Mouse (Mus musculus) cerebellum, adult 2 months (tissue): ENCODE results near the gene S100a14. TPM values are rescaled to one million over a fixed set of nuclear protein-coding genes. Genes with fewer than 3 reads are reported as not detected.

ENCODE experiments used
- DNase-seq, 2 experiments: peaks; one replicate each; pipeline ENCODE4 v3.0.0; 2021
- H3K27ac ChIP-seq: fragments of 200-500 bp; 2 replicates; pipeline ENCODE4 v1.5.1; 2012; ENCODE audit warnings: low read length, control low read depth, inconsistent platforms; ENCODE audit not compliant: insufficient read depth
- H3K27me3 ChIP-seq: fragments of 200-500 bp; 2 replicates; pipeline ENCODE4 v1.6.1; 2012; ENCODE audit warnings: inconsistent platforms, mild to moderate bottlenecking, low read length, moderate library complexity; ENCODE audit not compliant: control insufficient read depth, insufficient read depth
- H3K4me1 ChIP-seq: fragments of 200-500 bp; 2 replicates; pipeline ENCODE4 v1.6.1; 2011; ENCODE audit warnings: low read length; ENCODE audit not compliant: control insufficient read depth, insufficient read depth
- H3K4me3 ChIP-seq: fragments of 200-500 bp; replicated peaks from 2 replicates; pipeline ENCODE3; 2011; ENCODE audit warnings: mild to moderate bottlenecking, low read depth, low read length, control low read depth; ENCODE audit not compliant: insufficient read depth
- CTCF ChIP-seq: fragments of 200-500 bp; IDR thresholded peaks from 2 replicates; pipeline ENCODE4 v1.5.1; 2011; ENCODE audit warnings: low read depth, mild to moderate bottlenecking, control low read depth, low read length, moderate library complexity, borderline replicate concordance; ENCODE audit not compliant: insufficient read depth
- POLR2A ChIP-seq: fragments of 200-500 bp; IDR thresholded peaks from 2 replicates; pipeline ENCODE4 v1.6.1; 2011; ENCODE audit warnings: low read length, control low read depth, borderline replicate concordance; ENCODE audit not compliant: insufficient read depth
- WGBS: fragments of 180-500 bp; shearing (Covaris S2); methylation state at CpG from one replicate; pipeline ENCODE4 v1.1.7; 2018; 5-methylcytosine and 5-hydroxymethylcytosine counted together
- polyA plus RNA-seq: library from polyadenylated mRNA; depleted of rRNA; stranded (reverse); fragments of >200 nt; gene quantifications from 2 replicates; pipeline ENCODE4 v1.2.3, GENCODE M21; 2012; rRNA removed

S100a14 gene
- polyA plus RNA-seq, 1 experiment = not detected

DNA sequence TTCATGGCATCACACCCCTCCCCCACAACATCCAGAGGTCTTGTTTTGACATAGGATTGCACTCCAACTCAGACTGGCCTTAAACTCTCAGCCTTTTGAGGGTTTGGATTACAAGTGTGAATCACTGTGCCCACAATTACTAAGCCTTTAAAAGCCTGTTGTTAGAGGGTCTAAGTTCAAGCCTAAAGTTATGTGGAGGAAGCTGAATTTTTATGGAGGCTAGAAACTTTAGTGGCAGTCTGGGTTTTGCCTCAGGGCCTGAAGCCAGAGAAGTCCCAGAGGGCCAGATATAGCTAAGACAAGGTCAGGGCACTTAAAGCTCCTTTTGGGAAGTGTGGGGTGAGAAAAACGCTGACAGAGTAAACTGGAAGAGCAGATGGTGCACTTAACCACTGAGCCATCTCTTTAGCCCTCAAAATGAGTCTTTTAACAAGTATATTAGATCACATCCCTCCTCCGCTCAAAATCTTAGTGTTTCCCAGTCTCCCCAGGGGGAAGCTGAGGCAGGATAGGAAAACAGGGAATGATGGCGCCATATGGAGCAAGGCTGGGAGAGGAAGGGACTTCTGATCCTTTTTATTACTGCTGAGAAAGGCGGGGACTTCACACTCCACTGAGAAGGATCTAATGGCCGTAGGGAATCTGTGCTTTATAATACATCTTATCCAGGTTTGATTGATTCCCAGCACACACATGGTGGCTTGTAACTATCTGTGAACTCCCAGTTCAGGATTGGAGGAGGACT, 23.2 kb downstream of the S100a14 start:
- TF ChIP-seq POLR2A (no peak), CTCF (no peak)
- no peak overlapping the region for H3K4me3 ChIP-seq
- H3K27me3 ChIP-seq = no peaks in the 10 kb centered on the region
- DNase-seq = no peak
- H3K27ac ChIP-seq = no peak overlapping the region
- 58% methylated on average over 5 of the region's 5 CpGs for WGBS
- no peaks in the 10 kb centered on the region for H3K4me1 ChIP-seq

DNA sequence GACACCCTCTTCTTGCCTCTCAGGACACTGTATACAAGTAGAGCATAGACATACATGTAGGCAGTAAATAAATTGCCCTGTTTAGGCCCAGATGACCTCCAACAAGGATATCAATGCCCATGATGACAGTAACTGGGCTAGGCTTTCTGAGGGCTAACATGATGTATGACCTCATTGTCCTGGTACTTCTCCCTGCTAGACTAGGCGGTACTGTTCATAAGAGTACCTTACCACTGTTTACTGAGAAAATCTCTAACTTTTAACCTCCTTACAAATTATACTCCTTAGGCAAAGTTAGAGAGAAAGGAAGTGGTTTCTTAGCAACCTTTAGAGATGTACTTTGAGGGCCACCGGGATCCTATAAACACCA, 23.8 kb downstream of the S100a14 start:
- Histone ChIP-seq H3K27ac (no peak overlapping the region), H3K4me1 (no peaks in the 10 kb centered on the region), H3K27me3 (no peaks in the 10 kb centered on the region), H3K4me3 (no peak overlapping the region)
- TF ChIP-seq POLR2A = no peak
- no peak for TF ChIP-seq CTCF
- no peak for DNase-seq
- WGBS = 96% methylated on average over 2 of the region's 2 CpGs

DNA sequence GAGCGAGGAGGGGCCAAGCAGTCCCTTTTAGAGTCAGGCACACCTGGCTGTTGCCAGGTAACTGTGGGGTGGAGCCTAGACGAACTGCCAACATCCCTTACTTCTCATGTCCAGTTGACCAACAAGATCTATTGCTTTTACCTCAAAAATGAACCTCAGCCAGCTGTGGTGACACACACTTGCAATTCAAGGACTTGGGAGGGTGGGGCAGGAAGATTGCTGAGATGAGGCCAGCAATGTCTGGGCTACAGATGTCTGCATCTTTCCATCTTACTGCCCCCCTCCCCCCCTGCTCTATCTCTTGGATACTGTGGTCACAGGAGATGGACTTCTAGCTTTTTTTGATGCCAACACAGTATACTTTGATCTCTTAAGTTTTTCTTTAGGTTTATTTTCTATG, 25.6 kb downstream of the S100a14 start:
- H3K4me1 ChIP-seq = no peaks in the 10 kb centered on the region
- no peak for TF ChIP-seq CTCF
- TF ChIP-seq POLR2A = no peak
- H3K27me3 ChIP-seq = no peaks in the 10 kb centered on the region
- H3K4me3 ChIP-seq = no peak overlapping the region
- no peak for DNase-seq
- 68% methylated on average over 2 of the region's 2 CpGs for WGBS
- H3K27ac ChIP-seq = no peak overlapping the region

DNA sequence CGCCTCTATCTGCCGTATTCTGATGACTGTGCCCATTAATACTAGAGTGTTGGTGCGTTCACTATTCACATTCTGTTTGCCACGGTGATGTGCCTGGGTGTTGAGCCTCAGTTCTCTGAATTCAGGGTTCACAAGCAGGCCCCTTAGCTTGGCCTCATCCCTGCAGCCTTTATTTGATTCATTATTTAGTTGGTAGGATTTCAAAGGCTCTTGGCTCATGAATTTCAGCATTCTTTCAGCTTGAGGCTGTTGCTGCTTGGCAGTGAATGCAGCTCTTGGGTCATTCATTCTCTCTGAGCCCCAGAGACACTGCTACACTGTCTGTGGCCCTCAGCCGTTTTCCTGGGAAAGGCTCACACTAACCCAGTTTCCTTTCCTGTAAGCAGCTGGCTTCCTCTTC, 29.3 kb downstream of the S100a14 start:
- TF ChIP-seq CTCF = no peak
- no peak for TF ChIP-seq POLR2A
- H3K4me3 ChIP-seq = no peak overlapping the region
- 41% methylated on average over 5 of the region's 5 CpGs for WGBS
- no peaks in the 10 kb centered on the region for H3K4me1 ChIP-seq
- H3K27ac ChIP-seq = no peak overlapping the region
- peak in 1 of 2 experiments; percentile 41 for DNase-seq
- H3K27me3 ChIP-seq = no peaks in the 10 kb centered on the region

DNA sequence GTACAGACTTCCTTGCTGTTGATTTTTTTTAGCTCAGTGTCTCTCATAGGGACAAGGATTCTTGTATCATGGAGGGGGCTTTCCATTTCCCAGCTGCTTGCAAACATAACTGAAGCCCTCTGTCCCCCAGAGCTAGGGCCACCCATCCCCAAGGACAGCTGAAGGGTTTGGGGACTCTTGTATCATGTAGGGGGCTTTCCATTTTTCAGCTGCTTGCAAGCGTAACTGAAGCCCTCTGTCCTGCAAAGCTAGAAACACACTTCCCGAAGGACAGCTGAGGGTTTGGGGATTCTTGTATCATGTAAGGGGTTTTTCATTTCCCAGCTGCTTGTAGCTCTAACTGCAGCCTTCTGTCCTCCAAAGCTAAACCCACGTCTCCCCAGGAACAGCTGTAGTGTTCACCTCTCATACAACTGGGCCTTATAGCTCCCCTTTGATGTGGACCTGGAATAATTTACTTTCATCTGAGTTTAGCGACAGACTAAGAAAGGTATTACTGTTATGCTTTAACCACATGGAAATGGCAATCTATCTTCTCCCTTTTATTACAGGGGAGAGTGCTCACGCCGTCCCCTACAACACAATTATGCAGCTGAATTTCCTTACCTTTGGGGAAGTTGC, 33.5 kb downstream of the S100a14 start, which contains the start of gene S100a3:
Gene S100a3, plus strand, starts transcription at position 571 of the 621 bp plus-strand sequence.
- WGBS = 83% methylated on average over 6 of the region's 6 CpGs
- Histone ChIP-seq H3K27me3 (no peaks in the 10 kb centered on the region), H3K4me3 (no peak within 1 kb of the TSS), H3K27ac (no peak within 1 kb of the TSS), H3K4me1 (no peaks in the 10 kb centered on the region)
- no peak for TF ChIP-seq POLR2A
- TF ChIP-seq CTCF = no peak
- no peak for DNase-seq

DNA sequence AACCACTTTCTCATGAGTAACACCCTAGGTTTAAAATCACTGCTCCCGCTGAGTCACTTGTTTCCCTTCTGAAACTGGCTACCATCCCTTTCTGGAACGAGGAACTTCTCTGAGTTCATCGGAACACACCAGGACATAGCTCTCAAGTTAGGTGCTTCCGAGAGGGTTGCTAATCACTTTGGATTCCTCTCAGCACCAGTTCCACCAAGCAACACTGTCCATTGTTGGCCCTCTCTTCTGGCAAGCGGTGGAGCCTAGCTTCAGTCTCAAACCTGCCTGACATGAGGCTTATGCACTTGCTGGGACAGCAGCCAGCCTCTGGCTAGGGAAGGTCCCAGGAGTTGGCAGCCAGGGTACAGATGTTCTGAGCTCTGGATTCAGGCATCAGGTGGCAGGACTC, 48.0 kb downstream of the S100a14 start:
- no peaks in the 10 kb centered on the region for H3K4me1 ChIP-seq
- no peaks in the 10 kb centered on the region for H3K27me3 ChIP-seq
- WGBS = 39% methylated on average over 5 of the region's 5 CpGs
- H3K4me3 ChIP-seq = no peak overlapping the region
- no peak for TF ChIP-seq POLR2A
- no peak for DNase-seq
- no peak overlapping the region for H3K27ac ChIP-seq

DNA sequence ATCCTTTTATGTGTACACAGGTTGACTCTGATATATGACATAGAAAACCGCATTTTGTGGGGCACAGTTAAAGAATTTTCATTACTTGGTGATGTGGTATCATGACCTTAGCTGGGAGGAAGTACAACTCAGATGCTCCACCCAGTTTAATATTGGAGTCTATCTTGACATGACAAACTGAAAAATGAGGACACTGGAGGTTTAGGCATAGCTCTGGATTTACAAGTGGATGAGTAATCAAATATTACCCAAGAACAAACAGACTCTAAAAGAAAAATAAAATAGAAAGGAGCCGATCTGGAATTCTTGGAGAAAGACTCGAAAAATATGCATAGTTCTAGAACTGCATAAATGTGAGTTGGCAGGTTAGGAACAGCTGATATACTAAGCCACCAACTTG, 48.7 kb downstream of the S100a14 start:
- Histone ChIP-seq H3K27me3 (no peaks in the 10 kb centered on the region), H3K27ac (no peak overlapping the region), H3K4me3 (no peak overlapping the region), H3K4me1 (no peaks in the 10 kb centered on the region)
- DNase-seq = no peak
- TF ChIP-seq CTCF (no peak), POLR2A (no peak)
- 88% methylated on average over 3 of the region's 3 CpGs for WGBS

DNA sequence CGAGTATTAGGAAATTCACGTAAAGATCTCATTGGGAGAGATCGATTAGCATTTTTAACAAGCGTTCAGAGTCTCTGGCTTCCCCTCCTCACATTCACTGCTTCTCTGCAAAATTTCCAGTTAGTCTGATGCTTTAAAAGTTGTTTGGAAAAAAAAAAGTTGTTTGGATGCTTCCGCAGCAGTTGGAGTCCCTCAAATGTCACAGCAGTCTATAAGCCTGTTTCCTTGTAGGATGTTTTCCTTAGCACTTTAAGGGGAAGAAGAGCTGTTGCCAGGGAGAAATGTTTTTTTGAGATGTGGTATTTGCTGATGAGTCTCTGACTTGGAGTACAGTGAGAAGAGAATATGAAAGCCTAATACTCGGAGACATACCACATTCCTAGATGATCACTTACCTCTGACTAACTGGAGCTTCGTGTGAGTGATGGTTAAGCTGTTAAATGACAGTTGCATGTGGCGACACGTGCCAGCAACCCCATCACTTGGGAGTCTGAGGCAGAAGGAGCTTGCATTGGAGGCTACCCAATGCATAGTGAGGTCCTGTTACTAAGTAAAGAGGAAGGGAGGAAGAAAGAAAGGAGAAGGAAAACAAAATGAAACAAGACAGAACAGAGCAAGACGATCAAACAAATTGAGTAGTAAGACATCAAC, 49.8 kb downstream of the S100a14 start:
- WGBS = 35% methylated on average over 10 of the region's 10 CpGs
- Histone ChIP-seq H3K4me1 (no peaks in the 10 kb centered on the region), H3K27me3 (no peaks in the 10 kb centered on the region), H3K27ac (no peak overlapping the region), H3K4me3 (no peak overlapping the region)
- no peak for TF ChIP-seq POLR2A
- no peak for TF ChIP-seq CTCF
- no peak for DNase-seq

Other genes starting within 250 kb of the S100a14 start
- 33.3 and 40.7 TPM in 2 replicates for gene Gatad2b, start 233.7 kb upstream of the S100a14 start, polyA plus RNA-seq
- 6.1 and 7.1 TPM in 2 replicates for gene Slc27a3, start 136.9 kb upstream of the S100a14 start, polyA plus RNA-seq
- 48.5 and 51.4 TPM in 2 replicates for gene Ints3, start 93.2 kb upstream of the S100a14 start, polyA plus RNA-seq
- gene Npr1, start 61.0 kb upstream of the S100a14 start, polyA plus RNA-seq = 16.1 TPM in 2 replicates
- gene Ilf2, start 50.7 kb upstream of the S100a14 start, polyA plus RNA-seq = 98.7 and 107 TPM in 2 replicates
- 77.6 and 82.4 TPM in 2 replicates for gene Snapin, start 35.8 kb upstream of the S100a14 start, polyA plus RNA-seq
- 148 and 151 TPM in 2 replicates for gene Chtop, start 17.4 kb upstream of the S100a14 start, polyA plus RNA-seq
- gene S100a1, start 12.5 kb upstream of the S100a14 start, polyA plus RNA-seq = 205 and 240 TPM in 2 replicates
- gene S100a13, start 12.4 kb upstream of the S100a14 start, polyA plus RNA-seq = 57.9 and 66.1 TPM in 2 replicates
- gene S100a16, start 10.4 kb downstream of the S100a14 start, polyA plus RNA-seq = 137 and 149 TPM in 2 replicates
- 0.86 and 1.3 TPM in 2 replicates for gene S100a3, start 33.7 kb downstream of the S100a14 start, polyA plus RNA-seq
- not detected in 2 replicates for gene S100a2, start 63.4 kb downstream of the S100a14 start, polyA plus RNA-seq
- not detected in 2 replicates for gene Gm42674, start 75.0 kb downstream of the S100a14 start, polyA plus RNA-seq
- 2.7 and 4.1 TPM in 2 replicates for gene S100a4, start 76.9 kb downstream of the S100a14 start, polyA plus RNA-seq
- gene S100a5, start 81.7 kb downstream of the S100a14 start, polyA plus RNA-seq = not detected in 2 replicates
- gene S100a6, start 86.0 kb downstream of the S100a14 start, polyA plus RNA-seq = 32.0 and 36.0 TPM in 2 replicates
- 0.31 and 0.38 TPM in 2 replicates for gene S100a7a, start 127.2 kb downstream of the S100a14 start, polyA plus RNA-seq
- gene S100a8, start 142.1 kb downstream of the S100a14 start, polyA plus RNA-seq = 4.4 and 8.4 TPM in 2 replicates
- gene S100a9, start 168.9 kb downstream of the S100a14 start, polyA plus RNA-seq = 5.3 and 18.0 TPM in 2 replicates
- gene Pglyrp4, start 200.1 kb downstream of the S100a14 start, polyA plus RNA-seq = not detected in 2 replicates